Mouse (Mus musculus): ENCODE data around the gene Olfr550.
"Not testable (repeated sequence)": the region's sequence is repeated elsewhere in the genome, so short reads cannot be mapped to it uniquely, and the experiment has no call there.

Olfr550 gene

GRCm38 (mm10) chr7:102571142-102571541 lies at the start of gene Olfr550:
Gene Olfr550 (plus strand): TSS chr7:102571442.
- no peak for DNase-seq (ENCODE audit: low read depth)

DNA sequence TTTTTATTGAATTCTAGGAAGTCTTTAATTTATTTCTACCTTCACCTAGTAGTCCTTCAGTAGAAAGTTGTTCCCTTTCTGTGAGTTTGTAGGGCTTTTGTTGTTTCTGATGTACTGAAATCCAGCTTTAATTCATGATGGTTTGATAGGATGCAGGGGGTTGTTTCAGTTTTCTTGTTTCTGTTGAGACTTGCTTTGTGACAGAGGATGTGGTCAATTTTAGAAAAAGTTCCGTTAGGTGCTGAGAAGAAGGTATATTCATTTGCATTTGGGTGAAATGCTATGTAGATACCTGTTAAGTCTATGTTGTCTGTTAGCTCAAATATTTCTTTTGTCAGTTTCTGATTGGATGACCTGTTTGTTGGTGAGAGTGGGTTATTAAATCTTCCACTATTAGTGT lies 42.2 kb upstream of the Olfr550 start:
- no peak for DNase-seq (ENCODE audit: low read depth)

DNA sequence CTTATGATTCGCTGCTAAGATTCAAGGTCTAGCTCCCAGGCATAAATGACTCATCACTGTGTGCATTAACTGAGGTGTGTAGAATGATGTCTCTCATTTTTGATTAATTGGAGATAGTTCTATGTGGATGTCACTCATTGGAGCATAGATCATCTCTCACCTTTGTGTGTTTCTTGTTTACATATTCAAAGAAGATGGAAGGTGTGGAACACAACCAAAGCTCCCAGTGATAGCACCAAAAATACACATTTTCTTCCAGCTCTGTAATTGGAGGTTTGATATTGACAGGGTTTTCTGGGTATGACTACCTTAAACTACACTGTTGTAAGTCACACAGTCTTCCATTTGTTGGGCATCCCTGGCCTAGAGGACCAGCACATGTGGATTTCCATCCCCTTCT lies 36.8 kb upstream of the Olfr550 start, which contains the start of gene Olfr547:
TSS of gene Olfr547 (plus strand) at position 301 of the 400 bp plus-strand sequence.
- no peak for DNase-seq (ENCODE audit: low read depth)

GRCm38 (mm10) chr7:102540596-102540995 lies 30.6 kb upstream of the Olfr550 start, which contains the start of gene Olfr548-ps1:
Gene Olfr548-ps1 (plus strand): TSS chr7:102540896.
- DNase-seq (ENCODE audit: low read depth) = no peak

- DNase-seq (ENCODE audit: low read depth) = no peak
Measured at GRCm38 (mm10) chr7:102541251-102541650, 30.0 kb upstream of the Olfr550 start.

DNA sequence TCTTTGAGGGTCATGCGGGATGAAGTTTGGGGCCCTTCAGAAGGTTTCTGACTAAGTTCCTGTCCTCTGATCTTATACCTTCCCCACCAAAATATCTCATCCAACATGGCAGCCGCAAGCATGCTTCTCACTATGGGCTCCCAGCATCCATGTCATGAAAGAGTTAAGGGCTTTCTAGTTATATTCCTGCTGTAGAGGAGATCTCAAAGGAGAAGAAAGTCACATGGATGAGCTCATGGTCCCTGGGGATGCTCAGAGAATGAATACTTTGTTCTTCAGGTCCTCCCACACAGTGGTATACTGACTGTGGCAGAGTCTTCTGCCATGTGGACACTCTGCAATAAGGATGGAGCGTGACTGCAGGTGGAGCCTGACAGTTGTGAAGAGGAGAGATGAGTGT lies 21.7 kb upstream of the Olfr550 start, which contains the start of gene Olfr549:
TSS of gene Olfr549 (plus strand) at position 301 of the 400 bp plus-strand sequence.
- no peak for DNase-seq (ENCODE audit: low read depth)

DNA sequence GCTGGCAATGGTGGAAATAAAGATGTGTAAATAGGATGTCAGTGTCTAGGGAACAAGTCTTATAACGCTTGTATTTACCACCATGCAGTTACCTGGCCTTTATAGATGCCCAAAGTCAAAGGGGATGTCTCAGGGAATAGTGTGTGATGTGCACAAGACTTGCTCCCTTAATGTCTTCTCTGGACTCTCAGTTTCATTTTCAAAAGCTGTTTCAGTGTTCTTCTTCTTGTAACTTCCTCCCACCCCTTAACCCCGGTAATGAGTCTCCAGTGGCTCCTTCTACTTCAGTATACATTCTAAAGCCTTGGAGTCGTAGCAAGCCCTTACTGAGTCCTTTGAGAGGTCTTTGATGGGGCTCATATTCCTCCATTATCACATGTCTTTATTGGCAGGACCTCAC lies 18.0 kb upstream of the Olfr550 start:
- DNase-seq (ENCODE audit: low read depth) = no peak

DNA sequence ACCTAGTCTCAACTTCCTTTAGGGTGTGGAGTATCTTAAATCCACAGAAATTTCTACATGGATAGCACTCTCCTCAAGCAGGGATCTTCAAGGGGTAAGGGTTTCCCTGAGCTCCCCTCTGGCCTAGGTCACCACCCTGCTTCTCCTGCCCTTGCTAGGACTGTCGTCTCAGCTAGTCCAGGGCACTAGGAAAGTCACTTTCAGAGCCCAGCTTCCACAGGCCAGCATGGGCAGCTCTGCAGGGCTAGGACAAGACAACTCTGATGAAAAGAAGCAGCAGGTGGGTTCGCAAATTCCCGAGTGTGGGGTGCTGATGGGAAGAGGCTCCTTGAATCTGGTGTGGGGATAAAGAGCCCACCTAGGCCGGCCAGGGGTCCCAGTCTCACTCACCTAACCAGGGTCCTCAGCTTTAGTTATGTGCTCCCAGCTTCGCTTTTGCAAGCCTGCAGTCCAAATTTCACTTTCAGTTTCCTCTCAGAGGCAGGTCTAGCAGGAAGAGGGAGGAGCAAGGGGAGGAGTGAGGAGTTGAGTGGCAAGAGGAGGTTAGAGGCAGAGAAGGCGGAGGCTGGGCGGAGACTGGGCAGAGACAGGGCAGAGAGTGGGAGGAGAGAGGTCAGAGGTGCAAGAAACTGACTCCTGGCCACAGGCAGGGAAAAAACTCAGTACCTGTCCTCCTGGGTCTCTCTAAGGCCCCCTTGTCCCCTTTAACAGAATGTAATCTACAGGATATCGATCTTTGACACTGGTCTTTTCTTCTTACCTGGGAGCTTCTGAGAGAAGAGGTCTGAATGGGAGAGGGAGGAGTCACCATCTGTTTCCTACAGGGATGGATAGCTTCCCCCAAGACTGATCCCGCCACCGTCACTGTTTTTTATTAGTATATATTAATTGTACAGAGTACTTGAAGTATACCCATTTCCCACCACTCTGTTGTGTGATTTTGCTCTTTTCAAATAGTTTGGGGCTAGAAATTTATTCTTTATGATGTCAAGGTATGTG lies 5.9 kb upstream of the Olfr550 start, which contains the start of gene Trim21:
TSS of gene Trim21 (minus strand) at position 488 of the 999 bp plus-strand sequence.
- peak; percentile 79 for DNase-seq (ENCODE audit: low read depth)

DNA sequence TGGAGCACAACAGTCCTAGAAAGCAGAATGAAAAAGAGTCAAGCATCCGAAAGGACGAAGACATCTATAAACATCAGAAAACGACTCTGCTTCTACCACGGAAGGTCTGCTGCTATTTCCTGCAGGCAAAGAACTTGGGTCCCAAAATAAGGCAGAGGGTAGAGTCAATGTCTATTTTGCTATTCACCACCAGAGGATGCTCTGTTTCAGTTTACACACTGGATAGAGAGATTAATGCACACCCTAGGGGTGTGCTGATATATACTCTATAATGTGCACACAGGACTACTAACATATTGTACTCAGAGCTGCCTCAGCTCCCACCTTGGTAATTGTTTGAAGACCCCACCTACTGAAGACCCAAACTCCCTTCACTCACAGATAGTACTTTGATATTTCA lies 5.0 kb upstream of the Olfr550 start:
- no peak for DNase-seq (ENCODE audit: low read depth)

- DNase-seq (ENCODE audit: low read depth) = no peak
Measured at GRCm38 (mm10) chr7:102573174-102573830, 2.1 kb downstream of the Olfr550 start.

GRCm38 (mm10) chr7:102575998-102576397 lies 4.8 kb downstream of the Olfr550 start:
- no peak for DNase-seq (ENCODE audit: low read depth)

DNA sequence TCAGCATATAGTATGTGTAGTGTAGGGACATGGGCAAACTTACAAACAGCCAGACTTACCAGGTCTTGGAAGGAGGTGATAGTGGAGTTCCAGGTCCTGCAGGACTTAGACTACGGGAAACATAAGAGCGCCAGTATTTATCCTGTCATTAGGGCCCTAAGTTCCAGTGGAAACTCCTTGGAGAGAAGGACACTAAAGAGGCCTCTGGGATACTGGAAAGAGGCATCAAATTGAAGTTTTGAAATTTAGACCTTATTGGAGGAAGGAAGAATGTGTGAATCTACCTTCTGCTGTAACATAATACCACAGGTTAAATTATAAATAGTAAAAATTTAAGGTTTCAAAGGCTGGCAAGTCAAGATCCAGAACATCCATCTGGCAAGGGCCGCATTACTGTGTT lies 20.5 kb downstream of the Olfr550 start, which contains the start of gene Olfr551:
TSS of gene Olfr551 (minus strand) at position 101 of the 400 bp plus-strand sequence.
- DNase-seq (ENCODE audit: low read depth) = no peak

DNA sequence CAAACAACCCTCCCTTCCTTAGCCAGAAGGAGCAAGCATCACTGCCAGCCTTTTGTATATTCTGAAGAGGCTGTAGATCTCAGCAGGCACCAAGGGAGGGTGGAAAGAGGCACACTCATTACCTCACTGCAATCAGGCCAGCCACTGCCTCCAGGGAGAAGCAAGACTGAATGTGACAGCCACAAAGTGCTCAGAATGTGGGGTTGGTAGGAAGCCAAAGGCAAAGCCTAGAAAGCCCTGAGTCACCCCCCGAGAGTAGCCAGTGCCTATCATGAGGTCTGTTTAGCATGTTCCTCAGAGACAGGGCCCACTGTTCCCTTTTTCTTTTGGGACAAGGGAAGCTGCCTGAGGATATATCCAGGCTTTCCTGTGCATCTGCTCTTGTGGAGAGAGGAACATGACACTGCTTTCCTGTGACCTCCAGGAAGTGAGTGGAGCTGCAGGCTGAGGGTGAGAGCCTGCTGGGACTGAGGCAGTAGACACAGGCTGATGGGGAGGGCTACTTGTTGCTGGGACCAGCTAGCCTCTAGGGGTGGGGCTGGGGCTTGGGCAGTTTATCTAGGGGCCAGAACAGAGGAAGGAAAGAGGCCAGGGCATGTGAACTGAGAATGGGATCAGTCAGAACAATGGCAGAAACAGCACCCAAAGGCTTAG lies 26.3 kb downstream of the Olfr550 start, which contains the start of gene Olfr552:
TSS of gene Olfr552 (plus strand) at position 393 of the 654 bp plus-strand sequence.
- DNase-seq (ENCODE audit: low read depth) = no peak

- no peak for DNase-seq (ENCODE audit: low read depth)
Measured at GRCm38 (mm10) chr7:102618118-102618517, 46.9 kb downstream of the Olfr550 start, which contains the start of gene Olfr553. Gene Olfr553 (minus strand): TSS chr7:102618218.

GRCm38 (mm10) chr7:102619608-102620007 lies 48.4 kb downstream of the Olfr550 start:
- DNase-seq (ENCODE audit: low read depth) = no peak

DNA sequence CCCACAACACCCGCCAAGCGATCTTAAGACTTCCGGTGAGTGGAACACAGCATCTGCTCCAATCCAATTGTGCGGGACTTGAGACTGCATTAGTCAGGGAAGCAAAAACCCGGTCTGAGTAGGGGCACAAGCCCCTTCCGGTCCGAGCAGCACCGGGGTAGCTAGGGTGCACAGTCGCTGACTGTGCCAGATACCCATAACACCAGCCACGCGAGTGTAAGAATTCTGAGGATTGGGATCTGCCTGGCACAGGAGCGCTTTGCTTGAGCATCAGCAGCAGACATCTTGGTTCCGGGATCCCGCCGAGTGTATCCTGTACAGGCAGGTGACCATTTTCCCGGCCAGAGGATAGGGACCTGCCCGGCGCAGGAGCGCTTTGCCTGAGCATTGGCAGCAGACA lies 49.1 kb downstream of the Olfr550 start:
- not testable (repeated sequence) for DNase-seq (ENCODE audit: low read depth)

Data from fibroblast of lung, adult 2 months (primary cell).